Mouse (Mus musculus) brain, embryonic 14.5 days (tissue): ENCODE measurements at regions not wholly inside any gene's neighbourhood (a gene's known extent, or its start where the extent isn't known, plus 50 kb on each side); places are given as distances from the start of the nearest gene placed in this dataset.

Experiments used
- DNase-seq: peaks from one replicate; pipeline ENCODE4 v3.0.0-alpha.2; 2011; ENCODE audit warnings: low read depth
- CTCF ChIP-seq: fragments of 200-500 bp; IDR thresholded peaks from 2 replicates; pipeline ENCODE4 v1.5.1; 2012; ENCODE audit warnings: inconsistent platforms, mild to moderate bottlenecking, moderate library complexity, borderline replicate concordance; ENCODE audit not compliant: insufficient read depth, insufficient read length; ENCODE audit errors: extremely low read depth
- POLR2A ChIP-seq: fragments of 200-500 bp; IDR thresholded peaks from 2 replicates; pipeline ENCODE4 v1.6.1; 2012; ENCODE audit warnings: mild to moderate bottlenecking, inconsistent platforms, borderline replicate concordance; ENCODE audit not compliant: poor library complexity, insufficient read depth, insufficient read length, severe bottlenecking; ENCODE audit errors: extremely low read depth

DNA sequence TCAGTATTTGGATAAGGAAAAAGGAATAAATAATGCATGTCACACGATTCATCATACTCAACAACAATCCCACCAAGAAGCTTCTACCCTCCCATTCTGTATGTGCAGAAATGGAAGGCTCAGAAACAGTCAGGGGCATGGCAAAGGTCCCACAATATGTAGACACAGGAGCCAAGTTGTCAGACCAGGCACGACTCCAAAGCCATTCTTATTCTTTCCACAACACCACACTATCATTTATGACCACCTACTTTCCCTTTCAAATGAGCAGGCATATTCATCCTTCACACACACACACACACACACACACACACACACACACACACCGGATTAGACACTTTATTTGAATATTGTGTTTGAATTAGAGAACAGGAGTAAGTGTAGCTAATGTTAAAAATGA is 232.0 kb downstream of the Rab28 start:
- TF ChIP-seq CTCF (no peak), POLR2A (no peak)
- peak; percentile 61 for DNase-seq

GRCm38 (mm10) chr5:41445512-41446005 is 262.4 kb downstream of the Rab28 start:
- DNase-seq = no peak
- TF ChIP-seq CTCF (no peak), POLR2A (no peak)

- no peak for TF ChIP-seq POLR2A
- TF ChIP-seq CTCF = no peak
- DNase-seq = no peak
Observed at GRCm38 (mm10) chr5:41441081-41441480, 266.9 kb downstream of the Rab28 start.

GRCm38 (mm10) chr5:41419121-41419874 is 288.7 kb downstream of the Rab28 start:
- TF ChIP-seq CTCF (no peak), POLR2A (no peak)
- DNase-seq = no peak

DNA sequence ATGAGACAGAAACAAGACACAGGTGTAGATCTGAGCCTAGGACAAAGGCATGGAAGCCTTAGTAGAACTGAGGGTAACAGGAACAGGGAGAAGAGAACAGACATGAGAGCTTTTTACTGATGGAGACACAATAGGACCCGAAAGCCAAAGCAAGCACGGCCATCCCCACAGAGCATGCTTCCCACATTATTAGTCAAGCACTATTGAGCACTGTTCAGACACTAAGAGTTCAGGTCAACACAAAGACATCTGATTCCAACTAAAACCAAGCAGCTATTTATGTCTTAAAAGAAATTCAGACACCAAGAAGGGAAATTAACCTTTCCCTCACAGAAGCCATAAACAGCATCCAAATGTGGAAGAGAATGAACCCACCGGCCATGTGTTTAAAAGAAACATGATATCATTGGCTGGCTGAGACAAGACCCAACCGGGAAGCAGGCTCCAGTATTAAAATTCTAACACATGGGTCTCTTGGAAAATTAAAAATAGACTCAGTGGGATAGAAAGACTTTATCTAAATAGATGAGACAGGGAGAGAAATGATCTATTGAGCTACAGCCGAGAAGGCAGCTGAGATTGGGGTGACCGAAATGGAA is 298.8 kb downstream of the Rab28 start:
- no peak for DNase-seq
- no peak for TF ChIP-seq POLR2A
- TF ChIP-seq CTCF = no peak

- TF ChIP-seq POLR2A (no peak), CTCF (no peak)
- DNase-seq = peak; percentile 62
Observed at GRCm38 (mm10) chr5:41392802-41393234, 315.1 kb downstream of the Rab28 start.

GRCm38 (mm10) chr5:41392137-41392554 is 315.8 kb downstream of the Rab28 start:
- DNase-seq = peak; percentile 71
- TF ChIP-seq CTCF (no peak), POLR2A (no peak)

DNA sequence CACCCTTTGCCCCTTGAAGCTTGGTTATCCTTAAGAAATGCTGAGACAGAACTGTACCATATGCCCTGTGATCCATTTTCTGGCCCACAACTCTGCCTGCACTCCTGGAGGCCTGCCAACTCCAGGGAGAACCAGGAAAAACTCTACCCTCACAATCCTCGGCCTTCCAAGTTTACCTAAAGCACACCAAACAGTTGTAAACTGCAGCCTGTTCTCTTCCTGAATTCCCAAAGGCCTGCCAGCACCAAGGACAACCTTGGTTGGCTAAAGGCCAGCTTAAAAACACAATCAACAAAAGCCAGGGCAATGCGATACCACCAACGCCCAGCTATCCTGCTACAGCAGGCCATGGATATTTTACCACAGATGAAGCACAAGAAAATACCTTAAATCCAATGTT is 334.5 kb downstream of the Rab28 start:
- DNase-seq = no peak
- TF ChIP-seq POLR2A = no peak
- no peak for TF ChIP-seq CTCF

GRCm38 (mm10) chr5:41371461-41371860 is 336.5 kb downstream of the Rab28 start:
- no peak for TF ChIP-seq CTCF
- TF ChIP-seq POLR2A = no peak
- DNase-seq = no peak

GRCm38 (mm10) chr5:41370356-41370755 is 337.6 kb downstream of the Rab28 start:
- peak; percentile 24 for DNase-seq
- TF ChIP-seq POLR2A (no peak), CTCF (no peak)

DNA sequence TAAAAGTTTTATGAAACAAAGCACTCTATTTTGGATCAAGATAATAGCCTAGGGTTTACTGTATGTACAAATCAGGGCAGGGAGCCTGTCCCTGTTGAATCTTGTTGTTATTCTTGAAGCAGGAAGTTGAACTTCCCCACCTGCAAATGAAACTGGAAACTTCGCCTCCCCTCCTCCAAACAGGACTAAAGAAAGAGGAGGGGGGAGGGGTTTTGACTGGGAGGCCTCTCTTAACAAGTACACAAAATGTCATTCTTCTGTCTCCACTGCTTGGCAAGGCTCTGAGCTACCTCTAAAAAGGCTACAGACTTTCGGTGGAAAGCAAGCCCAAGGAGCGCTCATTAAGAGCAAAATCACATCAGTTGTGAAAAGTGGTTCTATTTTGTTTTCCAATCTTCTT is 338.1 kb downstream of the Rab28 start:
- peak; percentile 15 for DNase-seq
- TF ChIP-seq CTCF = no peak
- no peak for TF ChIP-seq POLR2A
